Mouse (Mus musculus): ENCODE data around the gene Sept11. TPM values are rescaled to one million over a fixed set of nuclear protein-coding genes. Genes with fewer than 3 reads are reported as not detected.

Gene Sept11
- total and polyA plus RNA-seq, 3 experiments = 72.3 to 138 (median 78.5) TPM

- no peak overlapping the region for H3K9ac ChIP-seq (ENCODE audit: insufficient read depth, low read depth)
- no peak for TF ChIP-seq CTCF (conservative IDR thresholded peaks at IDR 0.05 in 1 of 2, IDR thresholded peaks at IDR 0.05 in 1 of 2; ENCODE audit: low read depth in 2 of 2, low read length in 2 of 2)
- H3K79me2 ChIP-seq (replicated peaks; ENCODE audit: control insufficient read depth, extremely low read depth, insufficient read depth, poor library complexity, severe bottlenecking) = peaks cover 74% of the 10 kb centered on the region
- dilution Hi-C loops (cut with MboI; ENCODE audit: extremely low pct_ligation_motif_present, extremely low pct_unique_long_range_greater_than_20kb, low sequenced_read_pairs) = no loop called here
- peaks cover 28 to 100% of the 10 kb centered on the region in 2 experiments for H3K4me1 ChIP-seq (ENCODE audit: control insufficient read depth in 1 of 2, insufficient read depth in 2 of 2)
- no peak overlapping the region for H3K4me2 ChIP-seq (ENCODE audit: insufficient read depth, low read depth, poor library complexity, severe bottlenecking)
- H3K27me3 ChIP-seq (replicated peaks) = no peaks in the 10 kb centered on the region
- no peak overlapping the region for H3K27ac ChIP-seq (ENCODE audit: insufficient read depth, low read depth)
- H3K9me3 ChIP-seq (replicated peaks; ENCODE audit: low read length) = no peaks in the 10 kb centered on the region
- H3K4me3 ChIP-seq (replicated peaks in 1 of 3; ENCODE audit: low read depth in 2 of 3, low read length in 2 of 3, poor library complexity in 1 of 3) = no peak overlapping the region
- in situ Hi-C loops (cut with MboI; ENCODE audit: low pct_ligation_motif_present, low pct_unique_long_range_greater_than_20kb, low sequenced_read_pairs) = no loop called here
- DNase-seq (ENCODE audit: extremely low read depth) = no peak
- peaks cover 0 to 34% of the 10 kb centered on the region in 2 experiments for H3K36me3 ChIP-seq (replicated peaks in 1 of 2; ENCODE audit: control insufficient read depth in 1 of 2, insufficient read depth in 1 of 2, low read length in 1 of 2)
Measured at GRCm38 (mm10) chr5:93131401-93131800, 38.2 kb downstream of the Sept11 start.

DNA sequence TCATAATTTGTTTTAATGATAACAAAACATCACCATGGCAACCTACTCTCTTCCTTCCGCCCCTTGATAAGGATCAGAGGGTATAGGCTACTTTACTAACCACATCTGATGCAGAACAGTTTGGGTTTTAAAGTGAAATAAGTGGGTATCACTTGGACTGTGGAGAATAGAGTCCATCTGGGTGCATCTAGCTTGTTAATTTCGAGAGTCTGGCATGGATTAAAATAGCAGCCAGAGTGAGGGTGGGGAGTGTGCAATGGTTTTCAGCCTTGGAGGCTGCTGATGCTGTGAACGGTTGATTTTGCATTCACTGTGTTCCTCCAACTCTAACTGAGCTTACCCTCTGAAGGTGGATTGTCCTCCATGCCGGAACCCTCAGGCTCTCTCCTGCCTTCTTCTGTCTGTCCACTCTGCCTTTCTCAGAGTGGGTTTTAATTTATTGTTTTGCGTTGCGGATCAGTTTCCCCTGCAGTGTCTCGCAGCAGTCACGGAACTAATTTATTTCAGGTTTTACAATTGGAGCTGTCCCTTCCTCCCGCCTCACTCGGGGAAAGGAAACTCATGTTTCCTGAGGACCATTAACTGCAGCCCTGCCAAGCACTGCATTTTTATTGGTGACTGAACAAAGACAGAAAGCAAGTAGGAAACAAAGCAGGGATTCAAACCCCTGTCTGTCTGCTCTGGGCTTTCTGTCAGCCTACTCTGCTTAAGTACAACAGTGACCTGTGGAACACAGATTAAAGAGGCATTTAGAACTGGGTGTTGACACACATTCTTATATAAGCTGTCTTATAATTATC, 40.4 kb downstream of the Sept11 start:
- Histone ChIP-seq H3K9me3 (replicated peaks; ENCODE audit: low read length) (peaks cover 7% of the 10 kb centered on the region), H3K36me3 (replicated peaks in 1 of 2; ENCODE audit: control insufficient read depth in 1 of 2, insufficient read depth in 1 of 2, low read length in 1 of 2) (peaks cover 0 to 33% of the 10 kb centered on the region in 2 experiments), H3K27me3 (replicated peaks) (no peaks in the 10 kb centered on the region), H3K4me3 (replicated peaks in 1 of 3; ENCODE audit: low read depth in 2 of 3, low read length in 2 of 3, poor library complexity in 1 of 3) (no peak overlapping the region), H3K79me2 (replicated peaks; ENCODE audit: control insufficient read depth, extremely low read depth, insufficient read depth, poor library complexity, severe bottlenecking) (peaks cover 72% of the 10 kb centered on the region), H3K9ac (ENCODE audit: insufficient read depth, low read depth) (no peak overlapping the region), H3K4me2 (ENCODE audit: insufficient read depth, low read depth, poor library complexity, severe bottlenecking) (peak overlapping the region; percentile 60), H3K4me1 (ENCODE audit: control insufficient read depth in 1 of 2, insufficient read depth in 2 of 2) (peaks cover 26 to 97% of the 10 kb centered on the region in 2 experiments), H3K27ac (ENCODE audit: insufficient read depth, low read depth) (no peak overlapping the region)
- in situ Hi-C loops (cut with MboI; ENCODE audit: low pct_ligation_motif_present, low pct_unique_long_range_greater_than_20kb, low sequenced_read_pairs) (no loop called here), dilution Hi-C loops (cut with MboI; ENCODE audit: extremely low pct_ligation_motif_present, extremely low pct_unique_long_range_greater_than_20kb, low sequenced_read_pairs) (no loop called here)
- no peak for TF ChIP-seq NRF1 (IDR thresholded peaks at IDR 0.05; ENCODE audit: low read depth, low read length)
- TF ChIP-seq NELFE (IDR thresholded peaks at IDR 0.05; ENCODE audit: low read depth, low read length) = no peak
- TF ChIP-seq ZKSCAN1 (IDR thresholded peaks at IDR 0.05; ENCODE audit: borderline replicate concordance, low read depth, low read length) = no peak
- TF ChIP-seq ZC3H11A (IDR thresholded peaks at IDR 0.05; ENCODE audit: low read depth, low read length) = no peak
- no peak for TF ChIP-seq MXI1 (IDR thresholded peaks at IDR 0.05; ENCODE audit: low read depth, low read length)
- TF ChIP-seq BHLHE40 (IDR thresholded peaks at IDR 0.05; ENCODE audit: low read depth, low read length) = peak; percentile 15; the same call in 1 of the 2 replicates
- TF ChIP-seq EP300 (IDR thresholded peaks at IDR 0.05; ENCODE audit: low read length) = peak; percentile 39; the same call in 1 of the 2 replicates
- no peak for TF ChIP-seq RAD21 (IDR thresholded peaks at IDR 0.05; ENCODE audit: low read depth, low read length)
- TF ChIP-seq ZNF384 (IDR thresholded peaks at IDR 0.05; ENCODE audit: low read depth, low read length) = no peak
- peak; percentile 28; the same call in 1 of the 2 replicates for TF ChIP-seq MEF2A (IDR thresholded peaks at IDR 0.05; ENCODE audit: borderline replicate concordance, low read depth, low read length)
- TF ChIP-seq POLR2AphosphoS2 (IDR thresholded peaks at IDR 0.05; ENCODE audit: low read depth, low read length) = no peak
- TF ChIP-seq IRF4 (IDR thresholded peaks at IDR 0.05; ENCODE audit: low read depth, low read length) = 0 out of 2 replicates have a peak, but pooled peaks have one; percentile 43
- DNase-seq (ENCODE audit: extremely low read depth) = no peak

Data from CH12.LX (cell line).